Mouse (Mus musculus): ENCODE measurements at regions not wholly inside any gene's neighbourhood (a gene's known extent, or its start where the extent isn't known, plus 50 kb on each side); places are given as distances from the start of the nearest gene placed in this dataset.

DNA sequence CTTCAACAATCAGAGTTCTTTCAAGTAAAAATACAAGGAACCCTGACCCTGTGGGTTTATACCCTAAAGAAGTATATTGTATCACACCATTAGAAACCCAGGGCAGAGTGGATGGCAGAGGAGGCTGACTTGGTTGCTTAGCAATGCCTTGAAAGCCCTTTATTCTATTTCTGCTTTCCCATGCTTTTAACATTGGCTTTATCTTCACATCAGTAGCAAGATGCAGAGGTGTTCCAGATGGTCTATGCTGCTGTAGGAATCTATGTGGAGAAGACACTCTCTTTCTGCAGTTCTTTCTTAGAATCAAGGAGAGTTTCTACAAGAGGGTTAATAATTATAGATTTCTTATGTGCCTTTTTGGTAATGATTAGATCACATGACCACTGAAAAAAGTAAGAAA, 313.7 kb downstream of the Pik3r1 start:
- no peak for TF ChIP-seq CTCF (IDR thresholded peaks at IDR 0.05; ENCODE audit: low read depth, low read length)
- no peak for TF ChIP-seq GATA1 (IDR thresholded peaks at IDR 0.05; ENCODE audit: borderline replicate concordance, low read length)
- TF ChIP-seq TAL1 (conservative IDR thresholded peaks at IDR 0.05; ENCODE audit: low read depth, low read length) = no peak
- no peak for TF ChIP-seq POLR2AphosphoS5 (IDR thresholded peaks at IDR 0.05; ENCODE audit: insufficient replicate concordance, low read depth, low read length)
- TF ChIP-seq GATA2 (IDR thresholded peaks at IDR 0.05; ENCODE audit: borderline replicate concordance, low read depth, low read length) = no peak

All from G1E (cell line).